Mouse (Mus musculus): ENCODE measurements around the gene Rassf2.

GRCm38 (mm10) chr2:132020420-132020819 is 9.6 kb downstream of the Rassf2 start:
- TF ChIP-seq CTCF (IDR thresholded peaks at IDR 0.05; ENCODE audit: insufficient read depth, low read length) (no peak), POLR2A (IDR thresholded peaks at IDR 0.05; ENCODE audit: borderline replicate concordance, extremely low read depth, low read depth, low read length) (no peak)

Measured in lung, adult 2 months (tissue).